Mouse (Mus musculus) small intestine, adult 2 months (tissue): ENCODE measurements around the gene Dtx3. TPM values are rescaled to one million over a fixed set of nuclear protein-coding genes. Genes with fewer than 3 reads are reported as not detected.

Experiments
- H3K27ac ChIP-seq: fragments of 200-500 bp; 2 replicates; pipeline ENCODE4 v1.5.1; 2012; ENCODE audit warnings: low read depth, low read length, control low read depth, inconsistent platforms; ENCODE audit not compliant: insufficient read depth
- H3K27me3 ChIP-seq: fragments of 200-500 bp; 2 replicates; pipeline ENCODE4 v1.6.1; 2012; ENCODE audit warnings: mild to moderate bottlenecking, moderate library complexity, low read length, inconsistent platforms; ENCODE audit not compliant: control insufficient read depth, insufficient read depth
- H3K36me3 ChIP-seq: fragments of 200-500 bp; 2 replicates; pipeline ENCODE4 v1.6.1; 2012; ENCODE audit warnings: mild to moderate bottlenecking, low read length, control low read depth, inconsistent platforms; ENCODE audit not compliant: control insufficient read depth, insufficient read depth
- H3K4me1 ChIP-seq: fragments of 200-500 bp; 2 replicates; pipeline ENCODE4 v1.6.1; 2012; ENCODE audit warnings: low read length, inconsistent platforms, mixed read lengths; ENCODE audit not compliant: control insufficient read depth, insufficient read depth, insufficient read length
- H3K4me3 ChIP-seq: fragments of 200-500 bp; 2 replicates; pipeline ENCODE4 v1.5.1; 2012; ENCODE audit warnings: low read depth, mild to moderate bottlenecking, control low read depth, inconsistent platforms, low read length, moderate library complexity
- CTCF ChIP-seq: fragments of 200-500 bp; IDR thresholded peaks from 2 replicates; pipeline ENCODE4 v1.5.1; 2012; ENCODE audit warnings: low read depth, mild to moderate bottlenecking, control low read depth, inconsistent platforms, low read length, moderate library complexity, mixed read lengths; ENCODE audit not compliant: insufficient replicate concordance, insufficient read length; ENCODE audit errors: extremely low read depth
- POLR2A ChIP-seq: fragments of 200-500 bp; IDR thresholded peaks from 2 replicates; pipeline ENCODE4 v1.6.1; 2012; ENCODE audit warnings: low read depth, mild to moderate bottlenecking, control low read depth, inconsistent platforms, low read length, moderate library complexity
- WGBS: fragments of 180-500 bp; shearing (Covaris S2); methylation state at CpG from one replicate; pipeline ENCODE4 v1.1.7; 2018; 5-methylcytosine and 5-hydroxymethylcytosine counted together
- polyA plus RNA-seq: library from polyadenylated mRNA; depleted of rRNA; stranded (reverse); fragments of >200 nt; gene quantifications from 2 replicates; pipeline ENCODE4 v1.2.3, GENCODE M21; 2012

Dtx3 gene
- polyA plus RNA-seq, 1 experiment = 35.3 TPM

DNA sequence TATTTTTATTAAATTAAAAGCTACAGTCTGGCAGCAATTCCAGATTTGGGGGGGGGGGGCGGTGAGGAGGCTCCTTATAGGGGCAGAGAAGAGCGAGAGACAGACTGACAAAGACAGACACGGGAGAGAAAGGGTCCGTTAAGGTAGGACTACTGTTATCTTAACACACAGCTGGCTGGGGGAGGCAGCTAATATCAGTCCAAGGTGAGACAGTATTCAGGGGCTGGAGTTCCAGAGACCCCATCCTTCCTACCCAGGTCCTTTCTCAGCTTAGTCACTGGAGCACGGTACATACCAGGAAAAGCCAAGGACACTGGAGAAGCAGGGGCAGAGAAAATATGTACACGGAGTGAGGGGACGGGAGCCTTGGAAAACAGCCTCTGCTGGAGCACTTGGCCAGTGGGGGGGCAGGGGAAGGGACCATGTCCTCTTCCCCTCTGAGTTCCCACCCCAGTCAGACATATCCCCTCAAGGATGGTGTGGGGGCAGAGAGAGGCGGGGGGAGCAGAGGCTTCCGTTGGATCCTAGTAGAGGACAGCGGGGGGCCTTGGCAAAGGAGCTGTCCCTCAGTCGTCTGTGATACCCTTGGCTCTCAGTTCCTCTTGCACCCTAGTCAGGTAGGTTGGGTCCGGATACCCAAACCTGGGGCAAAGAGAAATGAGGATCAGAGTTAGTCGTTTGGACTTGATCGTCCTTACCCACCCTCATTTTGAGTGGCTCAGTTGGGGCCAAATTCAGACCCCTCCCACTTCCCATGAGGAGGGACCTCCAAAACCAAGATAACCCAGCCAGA is 4.9 kb downstream of the Dtx3 start:
- WGBS = 67% methylated on average over 14 of the region's 14 CpGs
- Histone ChIP-seq H3K4me1 (peaks cover 4% of the 10 kb centered on the region; the same call in 1 of the 2 replicates), H3K27ac (peak overlapping the region; percentile 18; the same call in 1 of the 2 replicates), H3K27me3 (peaks cover 33% of the 10 kb centered on the region), H3K36me3 (no peaks in the 10 kb centered on the region), H3K4me3 (no peak overlapping the region)
- no peak for TF ChIP-seq POLR2A
- TF ChIP-seq CTCF = no peak

DNA sequence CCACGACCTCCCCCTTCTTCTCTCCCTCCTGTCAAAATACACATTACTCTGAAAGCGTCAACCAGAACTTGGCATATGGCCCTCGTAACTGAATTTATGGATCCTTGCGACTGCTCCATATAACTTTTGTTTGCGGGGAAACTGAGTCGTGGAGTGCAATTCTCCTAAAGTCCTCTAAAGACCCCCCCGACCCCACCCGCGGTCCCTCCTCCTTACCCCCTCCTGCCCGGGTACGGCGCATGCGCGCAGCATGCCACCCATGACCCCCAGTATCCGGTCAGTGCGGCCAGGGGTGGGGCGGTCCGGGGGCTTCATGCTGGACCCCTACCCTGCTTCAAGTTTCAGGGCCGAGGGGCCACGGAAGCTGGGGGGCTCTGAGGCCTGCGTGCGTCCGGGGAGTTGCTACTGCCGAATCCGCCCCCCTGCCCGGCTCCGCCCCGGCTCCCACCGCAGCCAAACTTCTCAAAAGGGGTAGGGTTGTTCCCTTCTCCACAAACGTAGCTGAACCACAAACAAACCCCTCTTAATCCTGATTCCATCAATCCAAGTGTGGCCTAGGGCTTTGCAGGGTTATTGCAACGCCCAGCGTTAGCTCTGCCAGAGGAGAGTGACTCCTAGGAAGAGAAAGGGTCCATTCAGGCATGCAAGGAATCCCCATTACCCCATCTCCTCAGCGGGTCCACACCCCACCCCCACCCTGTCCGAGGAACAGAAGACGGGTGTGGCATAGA is 5.7 kb downstream of the Dtx3 start, which contains the start of gene Arhgef25:
Gene Arhgef25 (minus strand): TSS at position 433 of the 731 bp plus-strand sequence.
- peaks cover 4% of the 10 kb centered on the region; the same call in 1 of the 2 replicates for H3K4me1 ChIP-seq
- H3K27me3 ChIP-seq = peaks cover 33% of the 10 kb centered on the region
- peak within 1 kb of the TSS; percentile 63 for H3K4me3 ChIP-seq
- peak within 1 kb of the TSS; percentile 81 for H3K27ac ChIP-seq
- H3K36me3 ChIP-seq = no peaks in the 10 kb centered on the region
- no peak for TF ChIP-seq POLR2A
- no peak for TF ChIP-seq CTCF
- 18% methylated on average over 35 of the region's 35 CpGs for WGBS

DNA sequence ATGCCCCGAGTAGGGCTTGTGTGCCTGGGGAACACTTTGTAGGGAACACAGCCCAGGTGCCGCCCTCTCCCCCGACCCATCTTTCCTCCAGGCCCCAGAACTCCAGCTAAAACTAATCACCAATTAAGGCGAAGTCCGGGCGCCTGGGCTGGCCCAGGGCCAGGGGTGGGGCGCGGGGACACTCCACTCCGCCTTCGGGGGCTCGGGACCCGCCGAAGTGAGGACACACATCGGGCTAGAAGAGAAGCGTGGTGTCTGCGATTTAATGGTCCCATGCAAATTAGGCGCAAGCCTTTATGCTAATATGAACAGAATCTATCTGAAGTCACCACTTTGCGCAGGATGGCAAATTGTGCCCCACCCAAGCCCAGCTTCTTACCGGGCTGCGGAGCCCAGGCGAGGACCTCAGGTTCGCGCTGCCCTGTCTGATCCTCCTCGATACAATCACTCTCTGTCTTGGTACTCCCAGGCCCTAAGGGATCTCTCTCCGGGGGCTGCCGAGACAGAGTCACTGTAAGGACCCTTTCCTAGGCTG is 6.3 kb downstream of the Dtx3 start:
- peak overlapping the region; percentile 63 for H3K4me3 ChIP-seq
- peaks cover 33% of the 10 kb centered on the region for H3K27me3 ChIP-seq
- H3K36me3 ChIP-seq = no peaks in the 10 kb centered on the region
- H3K4me1 ChIP-seq = peaks cover 4% of the 10 kb centered on the region; the same call in 1 of the 2 replicates
- TF ChIP-seq CTCF (no peak), POLR2A (no peak)
- whole genome bisulfite sequencing = 1% methylated on average over 26 of the region's 26 CpGs
- peak overlapping the region; percentile 81 for H3K27ac ChIP-seq

DNA sequence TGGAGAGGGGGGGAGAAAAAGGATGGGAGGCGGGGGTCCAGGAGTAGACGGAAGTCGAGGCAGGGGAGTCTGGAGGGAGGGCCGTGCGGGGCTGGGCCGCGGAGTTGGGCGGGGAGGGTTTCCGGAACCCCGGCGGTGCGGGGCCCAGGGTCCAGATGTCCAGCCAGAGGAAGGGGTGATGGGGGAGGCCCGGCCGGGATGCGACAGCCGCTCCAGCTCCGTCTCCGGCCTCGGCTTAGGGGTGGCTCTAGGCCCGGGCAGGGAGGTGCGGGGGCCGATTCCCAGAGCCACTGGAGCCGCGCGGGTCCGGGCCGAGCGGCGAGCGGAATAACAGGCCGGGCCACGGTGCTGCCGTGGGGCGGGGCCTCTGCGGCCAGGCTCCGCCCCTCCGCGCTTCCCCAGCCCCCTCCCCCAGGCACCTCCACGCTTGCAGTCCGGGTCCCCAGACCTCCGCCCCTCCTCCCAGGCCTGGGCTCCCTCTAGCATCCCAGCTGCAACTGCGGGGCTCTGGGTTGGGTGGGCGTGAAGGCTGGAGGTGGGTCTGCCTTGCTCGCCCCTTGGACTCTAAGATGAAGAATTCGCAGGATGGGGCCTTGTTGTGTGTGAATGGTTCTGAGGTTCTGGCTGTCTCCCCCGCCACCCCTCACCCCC is 6.9 kb downstream of the Dtx3 start:
- no peaks in the 10 kb centered on the region for H3K36me3 ChIP-seq
- WGBS = under 1% methylated on average over 44 of the region's 46 CpGs
- peaks cover 35% of the 10 kb centered on the region for H3K27me3 ChIP-seq
- TF ChIP-seq CTCF (no peak), POLR2A (no peak)
- H3K4me1 ChIP-seq = peaks cover 6% of the 10 kb centered on the region; the same call in 1 of the 2 replicates
- peak overlapping the region; percentile 63 for H3K4me3 ChIP-seq
- H3K27ac ChIP-seq = no peak overlapping the region

DNA sequence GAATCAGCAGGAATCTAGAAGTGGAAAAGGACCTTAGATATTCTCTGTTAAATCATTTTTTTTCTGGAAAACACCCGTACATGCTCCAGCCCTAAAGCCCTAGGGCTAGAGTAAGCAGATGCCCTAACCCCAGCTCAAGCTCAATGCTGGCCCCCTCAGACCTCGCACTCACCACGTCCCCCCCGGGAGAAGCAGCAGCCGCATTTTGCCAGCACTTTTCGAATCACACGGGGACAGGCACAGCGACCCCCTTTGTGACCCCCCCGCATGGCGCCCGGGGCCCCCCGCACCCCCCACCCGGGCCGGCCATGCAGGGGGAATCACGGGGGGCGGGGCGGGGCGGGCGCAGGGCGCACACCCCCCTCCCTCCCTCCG is 7.5 kb downstream of the Dtx3 start:
- Histone ChIP-seq H3K27me3 (peaks cover 39% of the 10 kb centered on the region), H3K36me3 (no peaks in the 10 kb centered on the region), H3K4me1 (peaks cover 8% of the 10 kb centered on the region; the same call in 1 of the 2 replicates), H3K4me3 (peak overlapping the region; percentile 63), H3K27ac (no peak overlapping the region)
- TF ChIP-seq POLR2A (no peak), CTCF (no peak)
- WGBS = 3% methylated on average over 16 of the region's 21 CpGs

DNA sequence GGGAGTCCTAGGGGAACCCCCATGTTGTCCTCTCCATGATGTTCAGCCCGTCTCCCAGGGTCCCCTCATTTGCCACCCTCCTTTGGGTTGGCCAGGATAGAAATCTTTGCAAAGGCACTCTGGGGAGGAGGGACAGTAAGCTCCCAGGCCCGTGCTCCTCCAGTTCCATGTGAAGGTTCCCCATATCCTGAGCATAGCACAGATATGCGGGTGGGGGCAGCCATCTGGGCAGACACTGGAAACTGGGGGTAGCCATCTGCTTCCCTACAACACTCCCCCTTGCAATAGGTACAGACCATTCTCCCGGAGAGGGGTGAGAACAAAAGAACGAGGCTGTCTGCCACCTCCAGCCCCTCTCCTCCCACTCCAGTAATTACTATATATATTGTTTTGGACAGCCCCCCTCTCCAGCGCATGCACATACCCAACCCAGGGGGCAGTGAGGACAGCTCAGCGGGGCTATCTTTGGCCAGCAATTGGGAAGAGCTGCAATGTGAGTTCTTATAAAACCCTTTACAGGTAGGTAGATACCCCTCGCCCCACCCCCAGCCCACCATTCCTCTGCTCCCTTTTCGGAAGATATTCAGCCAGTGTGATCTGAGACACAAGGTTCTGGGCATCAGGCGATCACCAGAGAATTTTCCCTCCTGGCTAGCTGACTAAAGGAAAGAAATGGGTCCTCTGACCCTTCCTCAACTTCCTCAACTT is 8.0 kb downstream of the Dtx3 start:
- Histone ChIP-seq H3K36me3 (no peaks in the 10 kb centered on the region), H3K27me3 (peaks cover 43% of the 10 kb centered on the region), H3K4me1 (peaks cover 8% of the 10 kb centered on the region; the same call in 1 of the 2 replicates), H3K27ac (no peak overlapping the region), H3K4me3 (no peak overlapping the region)
- TF ChIP-seq CTCF = no peak
- WGBS = 63% methylated on average over 10 of the region's 10 CpGs
